Mouse (Mus musculus): Measurements from ENCODE around the gene Apobec1.
"Not testable (repeated sequence)": the region's sequence is repeated elsewhere in the genome, so short reads cannot be mapped to it uniquely, and the experiment has no call there.

The Apobec1 gene

DNA sequence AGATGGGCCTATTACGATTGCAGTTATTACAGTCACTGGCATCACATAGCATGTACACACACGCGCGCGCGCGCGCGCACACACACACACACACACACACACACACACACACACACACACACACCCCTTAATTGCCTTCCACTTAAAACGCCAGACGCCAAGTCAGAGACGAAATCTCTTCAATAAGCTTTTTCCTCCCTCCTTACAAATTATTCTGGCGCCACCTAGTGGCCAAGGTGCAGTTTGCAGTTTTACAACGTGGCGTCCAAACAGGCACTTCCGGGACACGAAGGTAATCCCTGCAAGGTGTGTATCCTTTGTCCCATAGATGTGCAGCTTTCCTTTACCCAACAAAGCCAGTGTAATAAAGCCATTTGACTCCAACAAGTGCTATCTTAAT lies 41.8 kb downstream of the Apobec1 start:
- DNase-seq (ENCODE audit: low spot score in 2 of 2) = peak; percentile 74 to 81

DNA sequence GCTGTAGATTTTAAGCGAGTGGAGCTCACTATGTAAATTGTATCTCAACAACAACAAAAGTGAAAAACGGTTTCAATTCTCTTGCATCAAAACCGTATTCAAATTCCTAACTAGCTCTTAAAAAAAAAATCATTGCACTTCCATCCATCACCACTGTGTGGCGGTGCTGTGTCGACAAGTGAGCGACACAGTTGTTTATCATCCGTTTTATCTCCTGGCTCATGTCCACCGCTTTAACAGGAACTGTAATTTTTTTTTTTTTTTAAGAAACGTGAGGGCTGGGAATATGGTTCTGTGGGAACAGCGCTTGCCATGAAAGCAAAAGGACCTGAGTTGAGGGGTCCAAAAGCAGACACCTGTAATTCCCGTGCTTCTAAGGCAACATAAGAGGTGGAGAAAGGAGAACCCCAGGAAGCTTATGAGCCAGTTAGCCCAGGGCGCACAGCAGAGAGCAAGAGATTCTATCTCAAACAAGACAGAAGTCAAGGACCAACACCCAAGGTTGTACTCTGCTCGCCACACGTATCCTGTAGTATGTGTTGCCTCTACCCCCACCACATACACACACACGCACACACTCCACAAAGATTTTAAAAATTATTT lies 45.2 kb downstream of the Apobec1 start:
- DNase-seq (ENCODE audit: low spot score in 2 of 2) = peak; percentile 90 to 91

GRCm38 (mm10) chr6:122555266-122555665 lies 47.0 kb downstream of the Apobec1 start:
- no peak for DNase-seq (ENCODE audit: low spot score in 2 of 2)

DNA sequence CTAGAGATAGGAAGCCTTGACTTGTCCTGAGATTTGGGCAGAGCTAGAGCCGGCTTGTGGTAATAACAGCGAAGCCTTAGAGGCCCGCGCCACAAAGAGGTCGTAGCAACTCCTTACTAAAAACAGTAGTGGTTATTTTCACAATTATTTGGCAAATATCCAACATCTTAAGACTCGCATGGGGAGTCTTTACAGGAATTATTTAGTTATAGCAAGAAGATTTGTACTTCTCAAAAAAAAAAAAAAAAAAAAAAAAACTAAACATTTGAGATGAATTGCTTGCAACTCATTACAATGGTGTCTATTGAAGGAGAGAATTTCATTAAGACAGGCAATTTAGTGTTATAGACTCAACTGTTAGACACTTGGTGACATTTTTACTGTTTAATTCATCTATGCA lies 48.1 kb downstream of the Apobec1 start:
- DNase-seq (ENCODE audit: low spot score in 2 of 2) = no peak

- no peak for DNase-seq (ENCODE audit: low spot score in 2 of 2)
Measured at GRCm38 (mm10) chr6:122553606-122554005, 48.6 kb downstream of the Apobec1 start, which contains the start of gene Aicda. Aicda (plus strand) TSS chr6:122553801.

DNA sequence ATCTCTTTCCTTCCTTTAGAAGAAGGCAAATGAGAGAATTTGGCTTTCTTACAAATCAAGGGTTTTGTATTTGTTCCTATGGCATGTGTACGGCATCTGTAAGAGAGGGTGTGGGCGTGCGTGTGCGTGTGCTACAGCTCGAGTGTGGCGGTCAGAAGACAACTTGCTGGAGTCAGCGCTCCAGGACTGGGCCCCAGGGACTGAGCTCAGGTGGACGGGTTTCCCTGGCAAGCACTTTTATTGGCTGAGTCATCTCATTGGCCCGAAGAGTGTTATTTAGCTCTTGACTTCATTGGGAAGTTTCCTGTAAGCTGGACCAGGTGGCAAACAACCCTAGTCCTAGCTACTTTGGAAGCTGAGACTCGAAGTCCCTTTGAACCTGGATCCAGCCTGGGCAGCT lies 56.3 kb downstream of the Apobec1 start:
- no peak for DNase-seq (ENCODE audit: low spot score in 2 of 2)

GRCm38 (mm10) chr6:122545289-122545882 lies 56.9 kb downstream of the Apobec1 start:
- no peak for DNase-seq (ENCODE audit: low spot score in 2 of 2)

GRCm38 (mm10) chr6:122544672-122545071 lies 57.6 kb downstream of the Apobec1 start:
- no peak for DNase-seq (ENCODE audit: low spot score in 2 of 2)

DNA sequence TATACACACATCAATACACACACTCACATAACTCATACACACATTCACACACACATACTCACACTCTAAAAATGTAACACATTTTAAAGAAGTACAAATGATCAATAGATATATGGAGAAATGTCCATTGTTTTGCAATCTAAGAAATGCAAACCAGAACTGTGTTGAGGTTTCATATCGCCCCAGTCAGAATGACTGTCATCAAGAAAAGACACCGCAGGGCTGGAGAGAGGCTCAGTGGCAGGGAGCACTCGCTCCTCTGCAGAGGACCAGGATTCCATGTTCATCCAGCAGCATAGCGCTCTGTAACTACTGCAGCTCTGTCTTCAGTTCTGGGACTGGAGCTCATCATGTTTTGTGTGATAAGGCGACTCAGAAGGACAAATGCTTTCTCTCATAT lies 58.7 kb downstream of the Apobec1 start:
- DNase-seq (ENCODE audit: low spot score in 2 of 2) = no peak

- DNase-seq (ENCODE audit: low spot score in 2 of 2) = not testable (repeated sequence)
Measured at GRCm38 (mm10) chr6:122542459-122542858, 59.8 kb downstream of the Apobec1 start.

- peak; percentile 15 to 23 for DNase-seq (ENCODE audit: low spot score in 2 of 2)
Measured at GRCm38 (mm10) chr6:122539564-122539963, 62.7 kb downstream of the Apobec1 start.

DNA sequence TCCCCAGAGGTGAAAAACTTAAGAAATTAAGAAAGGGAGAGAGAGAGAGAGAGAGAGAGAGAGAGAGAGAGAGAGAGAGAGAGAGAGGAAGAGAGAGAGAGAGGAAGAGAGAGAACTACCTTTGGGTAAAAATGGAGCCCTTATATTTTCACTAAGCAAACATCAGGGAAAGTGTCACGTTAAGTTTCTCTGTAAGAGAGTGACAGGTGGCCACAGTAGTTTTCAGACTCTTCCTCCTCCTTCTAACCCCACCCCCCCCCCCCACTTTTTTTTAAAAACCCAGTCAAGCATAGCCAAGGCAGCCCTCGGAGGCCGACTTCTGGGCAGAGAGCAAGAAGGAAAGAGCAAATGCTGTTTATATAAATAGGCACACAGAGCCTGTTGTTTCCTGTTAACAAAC lies 68.2 kb downstream of the Apobec1 start:
- no peak for DNase-seq (ENCODE audit: low spot score in 2 of 2)

DNA sequence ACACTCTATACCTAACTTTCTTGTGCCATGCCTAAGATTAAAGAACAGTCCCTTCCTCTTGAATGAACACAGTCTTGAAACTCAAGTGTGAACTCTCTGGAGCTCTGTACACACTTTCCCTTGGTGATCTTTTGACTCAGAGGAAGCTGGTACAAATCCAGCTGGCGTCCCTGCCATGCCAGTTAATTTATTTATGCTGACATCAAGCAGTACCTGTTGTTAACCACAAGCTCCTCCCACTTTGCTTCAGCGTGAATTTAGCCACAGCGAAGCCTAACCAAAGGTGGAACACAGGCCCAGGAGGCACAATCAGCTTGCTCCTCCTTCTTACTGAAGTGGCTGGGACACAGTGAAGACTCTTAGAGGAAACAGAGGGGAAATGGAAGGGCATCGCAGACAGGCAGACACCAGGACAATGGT lies 69.4 kb downstream of the Apobec1 start:
- DNase-seq (ENCODE audit: low spot score in 2 of 2) = no peak

DNA sequence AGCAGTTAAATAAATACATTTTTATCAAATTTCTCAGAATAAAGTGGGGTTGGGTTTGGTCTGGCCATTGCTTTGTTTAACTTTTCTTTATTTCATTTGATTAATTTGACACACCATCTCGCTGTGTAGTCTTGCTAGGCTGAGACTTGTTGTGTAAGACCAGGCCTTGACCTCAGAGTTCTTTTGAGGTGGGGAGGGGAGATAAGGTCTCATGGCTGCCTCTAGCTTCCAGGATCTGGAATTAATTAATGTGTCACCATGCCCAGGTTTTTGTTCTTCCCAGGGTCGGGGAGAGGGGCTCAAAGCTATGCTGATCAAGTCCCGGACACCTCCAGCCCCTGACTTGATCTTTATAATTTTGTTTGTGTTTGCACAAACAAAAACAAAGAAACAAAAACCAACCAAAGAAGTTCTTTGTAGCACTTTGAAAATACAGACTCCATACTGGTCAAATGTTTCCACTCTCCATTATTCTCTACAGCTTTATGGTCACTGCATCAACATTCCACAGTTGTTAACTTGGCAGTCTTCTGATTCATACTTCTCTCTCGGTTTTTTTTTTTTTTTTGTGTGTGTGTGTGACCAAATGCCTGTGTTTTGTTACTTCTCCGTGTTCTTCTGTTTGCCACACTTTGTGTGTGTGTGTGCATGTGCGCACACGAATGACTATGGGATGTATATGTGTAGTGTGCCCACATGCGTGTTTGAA lies 70.6 kb downstream of the Apobec1 start:
- DNase-seq (ENCODE audit: low spot score in 2 of 2) = no peak

DNA sequence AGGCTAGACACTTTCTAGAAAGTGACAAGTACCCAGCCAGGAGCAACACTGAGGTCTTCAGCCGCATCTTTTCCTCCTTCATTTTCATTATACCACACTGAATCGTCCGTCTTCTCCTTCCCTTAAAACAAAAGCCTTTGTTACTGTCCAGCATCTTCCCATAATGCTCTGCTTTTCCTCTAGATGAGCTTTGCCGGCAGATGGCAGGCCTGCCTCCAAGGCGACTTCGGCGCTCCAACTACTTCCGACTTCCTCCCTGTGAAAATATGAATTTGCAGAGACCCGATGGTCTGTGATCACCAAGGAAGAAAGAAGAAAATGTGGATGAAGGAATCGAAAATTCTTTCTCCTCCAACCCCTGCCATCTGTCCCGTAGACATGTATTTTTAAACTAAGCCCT lies 74.1 kb downstream of the Apobec1 start:
- DNase-seq (ENCODE audit: low spot score in 2 of 2) = peak in 1 of 2 experiments; percentile 5
